Mouse (Mus musculus): ENCODE measurements around the gene Gm20518.
A peak's percentile ranks its signal among the peaks of the same experiment; 100 is the strongest.

The Gm20518 gene

DNA sequence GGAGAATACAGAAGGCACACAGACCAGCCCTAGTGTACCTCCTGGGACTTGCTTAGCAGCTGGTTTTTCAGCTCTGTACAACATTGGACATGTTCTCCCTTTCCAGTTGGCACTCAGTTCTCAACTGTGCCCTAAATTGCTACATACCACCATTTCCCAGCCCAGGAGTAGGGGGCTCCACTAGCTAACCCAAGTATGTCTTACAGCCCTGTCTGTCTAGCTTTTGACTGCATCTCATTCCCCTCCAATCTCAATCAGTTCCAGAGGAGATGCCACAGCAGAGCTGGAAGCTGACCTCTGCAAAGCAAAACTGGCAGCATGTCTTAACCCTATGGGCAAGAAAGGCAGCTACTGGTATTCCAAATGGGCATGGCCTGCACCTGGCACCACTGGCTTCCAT, 4.6 kb upstream of the Gm20518 start:
- DNase-seq (ENCODE audit: low read depth): no peak

DNA sequence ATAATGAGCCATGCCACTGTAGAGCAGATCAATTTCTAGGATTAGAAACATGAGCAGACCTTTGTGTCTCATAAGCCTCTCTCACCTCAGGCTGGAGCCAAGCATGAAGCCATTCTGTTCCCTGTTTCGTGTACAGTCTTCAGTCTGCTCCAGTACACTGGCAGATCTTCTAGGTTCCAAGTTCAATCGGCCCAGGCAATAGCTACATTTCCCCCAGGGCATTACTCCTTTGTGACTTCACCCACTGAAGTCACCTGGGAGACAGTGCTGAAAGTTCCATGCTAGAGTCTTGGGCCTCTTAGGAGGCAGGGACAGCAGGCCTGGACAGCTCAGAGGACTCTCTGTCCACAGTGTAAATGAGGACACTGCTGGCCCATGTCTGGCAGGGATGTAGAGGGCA, 2.5 kb upstream of the Gm20518 start, which contains the start of gene Tssk1:
Gene Tssk1, plus strand, starts transcription at position 301 of the 400 bp plus-strand sequence.
- no peak for DNase-seq (ENCODE audit: low read depth)

DNA sequence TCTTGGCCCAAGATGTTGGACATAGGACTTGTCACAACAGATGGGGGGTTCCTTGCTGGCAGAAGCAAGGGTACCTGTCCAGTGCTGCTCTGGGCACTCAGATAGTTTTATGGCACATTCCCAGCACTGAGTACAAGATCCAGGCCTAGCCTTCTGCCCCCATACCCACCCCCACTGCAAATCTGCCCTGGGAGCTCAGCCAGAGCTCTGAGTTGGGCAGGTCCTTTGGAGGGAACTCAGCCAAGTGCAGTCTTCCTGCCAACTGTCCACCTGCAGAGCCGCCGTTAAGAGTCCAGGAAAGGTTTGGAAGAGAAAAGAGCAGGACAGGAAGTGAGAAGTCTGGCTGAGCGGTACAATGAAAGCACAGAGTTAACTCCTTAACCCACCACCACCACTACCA, 1.1 kb upstream of the Gm20518 start:
- no peak for DNase-seq (ENCODE audit: low read depth)

GRCm38 (mm10) chr16:17890917-17891566, 429 bp downstream of the Gm20518 start:
- no peak for DNase-seq (ENCODE audit: low read depth)

DNA sequence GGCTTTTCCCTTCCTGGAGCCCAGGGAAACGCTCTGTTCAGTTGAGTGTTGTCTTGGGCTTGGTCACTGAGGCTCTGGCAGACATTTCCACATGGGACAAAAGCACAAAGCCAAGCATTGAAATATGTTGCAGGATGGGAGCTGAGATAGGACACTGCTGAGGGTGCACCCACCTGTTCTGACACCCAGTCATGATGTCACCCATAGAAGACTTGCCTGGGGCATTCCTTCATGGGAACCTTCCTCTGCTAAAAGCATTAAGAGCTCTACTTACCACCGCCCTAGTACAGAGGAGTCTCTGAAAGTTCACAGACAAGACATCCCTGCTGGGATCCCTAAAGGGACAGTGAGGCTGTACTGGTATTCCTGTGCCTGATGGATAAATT, 1.1 kb downstream of the Gm20518 start:
- peak; percentile 25 for DNase-seq (ENCODE audit: low read depth)

GRCm38 (mm10) chr16:17889689-17890341, 1.7 kb downstream of the Gm20518 start:
- no peak for DNase-seq (ENCODE audit: low read depth)

GRCm38 (mm10) chr16:17884116-17884515, 7.4 kb downstream of the Gm20518 start:
- DNase-seq (ENCODE audit: low read depth): no peak

DNA sequence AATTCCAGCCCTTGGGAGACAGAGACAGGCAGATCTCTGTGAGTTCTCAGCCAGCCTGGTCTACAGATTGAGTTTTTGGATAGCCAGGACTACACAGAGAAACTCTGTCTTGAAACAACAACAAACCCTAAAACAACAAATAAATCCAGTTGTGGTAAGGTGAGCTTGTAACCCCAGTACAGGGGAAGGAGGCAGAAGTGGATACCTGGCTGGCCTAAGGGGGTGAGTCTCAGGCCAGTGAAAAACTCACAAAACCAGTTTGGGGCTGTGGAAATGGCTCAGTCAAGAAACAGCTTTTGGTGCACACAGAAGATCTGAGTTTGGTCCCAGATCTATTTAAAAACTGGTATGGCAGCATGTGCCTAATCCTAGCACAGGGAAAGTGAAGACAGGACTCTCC, 9.3 kb downstream of the Gm20518 start:
- DNase-seq (ENCODE audit: low read depth): no peak

- no peak for DNase-seq (ENCODE audit: low read depth)
These were observed 11.9 kb downstream of the Gm20518 start for GRCm38 (mm10) chr16:17879571-17879970.

- DNase-seq (ENCODE audit: low read depth): no peak
These were observed 15.4 kb downstream of the Gm20518 start for GRCm38 (mm10) chr16:17876096-17876495.

DNA sequence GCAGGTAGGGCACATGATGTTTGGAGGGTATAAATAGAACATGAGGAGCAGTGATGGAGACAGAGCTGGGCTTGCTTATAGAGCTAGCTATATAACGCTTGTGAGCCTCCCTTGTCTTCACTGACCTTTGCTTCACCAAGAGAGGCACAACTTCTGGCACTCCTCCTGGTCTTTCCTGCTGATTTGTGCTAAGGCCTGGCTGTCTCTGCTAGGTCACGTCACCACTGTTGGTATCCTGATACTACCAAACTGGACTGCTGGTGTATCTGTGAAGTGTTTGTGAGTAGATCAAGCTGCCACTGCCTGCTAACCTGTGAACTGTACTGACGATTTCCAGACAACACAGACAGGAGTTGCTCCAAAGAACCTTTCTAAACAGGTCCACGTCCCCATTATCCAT, 16.3 kb downstream of the Gm20518 start:
- DNase-seq (ENCODE audit: low read depth): no peak

DNA sequence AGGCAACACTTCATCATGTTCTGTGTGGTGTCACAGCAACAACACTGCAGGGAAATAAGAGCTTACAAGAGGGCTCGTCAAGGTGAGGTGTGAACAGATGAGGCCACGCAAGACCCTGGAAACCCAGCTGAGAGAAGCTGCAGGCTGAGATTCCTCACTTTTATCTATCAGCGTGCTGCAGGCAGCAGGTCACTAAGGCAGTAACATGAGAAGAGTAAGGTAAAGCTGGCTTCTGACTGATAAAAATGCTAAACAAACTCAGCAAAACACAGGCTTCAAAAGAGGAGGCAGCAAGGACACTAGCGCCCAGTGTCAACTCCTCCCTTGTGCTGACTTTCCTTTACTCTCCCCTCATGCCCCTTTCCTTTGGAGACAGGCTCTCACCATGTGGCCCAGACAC, 18.5 kb downstream of the Gm20518 start:
- DNase-seq (ENCODE audit: low read depth): no peak

DNA sequence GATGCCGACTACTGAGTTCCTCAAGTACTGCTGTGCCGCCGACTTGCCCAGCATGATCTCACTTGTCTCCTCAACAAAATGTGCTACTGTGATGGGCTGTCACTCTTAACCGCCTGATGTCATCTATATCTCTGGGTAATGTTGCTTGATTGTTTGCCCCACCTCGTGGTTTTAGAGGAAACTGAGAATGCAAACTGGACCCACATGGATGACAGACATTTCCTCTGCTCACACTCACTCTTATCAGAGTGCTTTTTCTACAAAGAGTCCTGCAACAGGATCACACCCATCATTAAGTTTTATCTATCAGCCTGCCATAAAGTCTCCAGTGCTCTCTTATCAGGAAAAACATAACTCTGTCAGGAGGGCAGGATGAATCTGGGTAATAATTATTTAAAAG, 20.2 kb downstream of the Gm20518 start:
- DNase-seq (ENCODE audit: low read depth): no peak

- DNase-seq (ENCODE audit: low read depth): peak; percentile 7
These were observed 25.7 kb downstream of the Gm20518 start for GRCm38 (mm10) chr16:17865770-17866169.

- DNase-seq (ENCODE audit: low read depth): peak; percentile 16
These were observed 26.2 kb downstream of the Gm20518 start for GRCm38 (mm10) chr16:17865293-17865692.

DNA sequence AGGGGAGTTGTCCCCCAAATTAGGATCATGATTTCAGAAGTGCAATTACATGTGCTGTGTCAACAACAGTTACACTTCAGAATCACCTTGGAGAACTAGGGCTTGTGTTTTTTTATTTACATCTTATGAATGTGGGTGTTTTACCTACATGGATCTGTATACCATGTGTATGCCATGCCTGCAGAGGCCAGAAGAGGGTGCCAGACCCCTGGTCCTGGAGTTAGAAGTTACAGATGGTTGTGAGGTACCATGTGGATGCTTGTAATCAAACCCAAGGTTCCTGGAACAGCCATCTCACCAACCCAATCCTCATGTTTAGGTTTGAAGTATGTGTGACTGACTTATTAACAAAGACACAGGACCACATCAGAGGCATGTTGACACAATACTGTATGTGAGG, 32.9 kb downstream of the Gm20518 start:
- DNase-seq (ENCODE audit: low read depth): peak; percentile 52

DNA sequence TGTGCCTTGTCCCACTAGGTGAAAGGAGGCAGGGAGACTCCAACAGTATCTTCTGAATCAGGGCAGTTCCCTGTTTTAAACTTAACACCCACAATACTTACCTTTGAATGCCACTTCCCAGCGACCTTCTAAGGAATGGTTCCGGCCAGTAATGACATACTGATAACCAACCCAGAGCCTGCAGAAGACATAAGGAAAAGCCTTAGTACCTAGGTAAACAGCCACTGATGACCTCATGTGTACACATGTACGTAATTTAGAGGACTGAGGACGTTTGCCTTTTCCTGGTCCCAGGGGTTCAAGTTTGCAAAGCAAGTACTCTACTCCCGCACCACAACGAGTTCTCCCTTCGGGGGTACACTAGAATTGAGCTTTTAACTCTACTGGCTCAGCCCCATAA, 34.3 kb downstream of the Gm20518 start:
- DNase-seq (ENCODE audit: low read depth): no peak

DNA sequence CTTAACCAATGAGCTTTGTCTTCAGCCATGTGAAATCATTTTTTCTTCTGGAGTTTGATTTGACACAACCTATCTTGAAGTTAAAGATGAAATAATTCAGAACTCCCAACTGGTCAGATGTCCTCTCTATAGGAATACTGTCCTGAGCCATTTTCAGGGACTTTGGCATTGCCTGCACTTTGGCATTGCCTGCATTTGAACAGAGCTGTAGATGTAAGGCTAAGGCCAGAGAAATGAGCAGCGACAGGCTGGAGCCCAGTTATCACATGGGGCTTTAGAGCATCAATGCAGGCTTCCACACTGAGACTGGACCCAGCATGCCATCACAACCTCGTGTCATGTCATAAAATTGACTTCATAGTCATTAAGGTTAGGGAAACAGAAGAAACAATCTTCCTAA, 38.2 kb downstream of the Gm20518 start:
- no peak for DNase-seq (ENCODE audit: low read depth)

DNA sequence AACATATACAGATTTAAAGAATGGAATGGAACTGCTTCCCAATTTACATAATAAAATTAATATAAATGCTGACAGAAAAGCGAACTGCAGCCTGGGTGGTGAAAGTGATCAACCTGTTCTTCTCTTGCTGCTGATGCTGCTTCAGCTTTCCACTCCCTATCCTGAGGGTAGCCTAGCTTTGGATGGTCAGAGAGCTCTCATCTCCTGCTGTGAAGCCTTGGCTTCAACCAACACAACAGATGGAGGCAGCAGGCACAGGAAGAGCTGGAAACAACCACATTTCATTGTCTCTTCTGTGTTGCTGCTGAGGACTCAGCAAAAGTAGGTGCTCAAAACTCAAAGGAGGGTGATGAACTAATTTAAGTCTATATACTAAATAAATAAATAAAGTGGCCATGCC, 39.6 kb downstream of the Gm20518 start:
- DNase-seq (ENCODE audit: low read depth): no peak

DNA sequence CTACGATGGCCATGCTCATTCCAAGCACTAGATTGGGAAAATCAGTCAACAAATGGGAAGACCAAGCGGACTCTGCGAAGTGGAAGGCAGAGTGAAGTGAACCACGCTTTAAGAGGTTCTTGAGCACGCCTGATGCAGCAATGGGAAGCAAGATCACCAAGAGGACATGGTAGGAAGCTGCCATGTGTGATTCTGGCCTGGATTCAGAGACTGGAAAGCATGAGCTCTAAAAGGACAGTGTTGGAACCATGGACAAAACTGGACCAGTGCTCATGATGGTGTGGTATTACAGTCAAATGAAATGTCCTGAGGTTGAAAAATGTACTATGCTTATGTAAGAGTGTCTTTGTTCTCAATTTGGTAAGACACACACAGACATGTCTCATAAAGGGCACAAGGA, 40.1 kb downstream of the Gm20518 start:
- no peak for DNase-seq (ENCODE audit: low read depth)

- no peak for DNase-seq (ENCODE audit: low read depth)
These were observed 42.0 kb downstream of the Gm20518 start for GRCm38 (mm10) chr16:17849486-17849885.

DNA sequence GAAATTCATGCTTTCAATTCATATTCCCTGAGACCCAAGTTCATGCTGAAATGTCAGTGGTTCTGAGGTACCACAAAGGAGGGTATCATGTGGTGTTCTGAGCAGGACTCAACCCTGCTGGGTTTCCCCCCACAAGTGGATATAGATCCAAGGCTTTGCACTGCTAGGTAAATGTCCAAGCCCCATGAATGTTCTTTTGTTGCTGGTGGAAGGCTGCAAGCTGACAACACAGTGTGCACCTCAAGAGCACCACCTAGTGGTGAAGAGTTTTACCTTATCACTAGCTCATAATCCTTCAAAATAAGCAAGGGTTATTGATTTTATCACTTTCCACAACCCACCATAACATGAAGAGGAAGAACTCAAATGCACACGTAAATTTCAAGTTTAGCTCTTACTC, 42.5 kb downstream of the Gm20518 start:
- peak; percentile 72 for DNase-seq (ENCODE audit: low read depth)

GRCm38 (mm10) chr16:17848431-17848830, 43.0 kb downstream of the Gm20518 start:
- no peak for DNase-seq (ENCODE audit: low read depth)

Data from induced T-regulatory cell, adult 2 months (primary cell).